Mouse (Mus musculus): ENCODE results near the gene Il16. TPM values are rescaled to one million over a fixed set of nuclear protein-coding genes. Genes with fewer than 3 reads are reported as not detected.

Gene Il16
- polyA plus RNA-seq, 1 experiment from 2014 or later, result 0.55 TPM

DNA sequence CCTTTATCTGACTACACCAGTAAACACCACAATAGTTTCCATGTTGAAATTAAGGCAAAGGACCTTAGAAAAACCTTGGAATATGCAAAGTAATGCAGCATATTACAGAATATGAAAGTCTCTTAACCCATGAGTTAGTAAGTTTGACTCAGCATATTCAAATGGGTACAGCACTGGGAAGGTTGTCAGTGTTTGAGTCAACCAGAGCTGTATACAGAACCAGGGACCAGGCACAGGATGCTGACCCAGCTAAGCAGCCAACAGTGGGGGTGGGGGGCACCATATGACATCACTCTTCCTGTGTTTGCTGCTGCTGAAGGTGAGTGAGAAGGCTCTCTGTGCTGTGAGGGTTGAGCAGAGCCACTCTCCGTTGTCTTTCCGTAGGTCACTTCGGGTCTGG is 148.5 kb downstream of the Il16 start:
- no peak overlapping the region for H3K27ac ChIP-seq (ENCODE audit: low read depth, low read length)
- no peaks in the 10 kb centered on the region for H3K9me3 ChIP-seq (ENCODE audit: control insufficient read depth, low read length)
- 96% methylated on average over 3 of the region's 3 CpGs for WGBS
- H3K4me2 ChIP-seq (ENCODE audit: low read depth, low read length), result no peak overlapping the region
- H3K4me1 ChIP-seq (ENCODE audit: control insufficient read depth, insufficient read depth, low read length), result no peaks in the 10 kb centered on the region
- H3K27me3 ChIP-seq (ENCODE audit: control insufficient read depth, insufficient read depth, low read length), result no peaks in the 10 kb centered on the region
- ATAC-seq (ENCODE audit: low read depth), result no peak
- H3K9ac ChIP-seq (replicated peaks; ENCODE audit: low read depth, low read length), result no peak overlapping the region
- no peak overlapping the region for H3K4me3 ChIP-seq (ENCODE audit: low read depth, low read length)
- no peaks in the 10 kb centered on the region for H3K36me3 ChIP-seq (ENCODE audit: control insufficient read depth, insufficient read depth, low read length)

GRCm38 (mm10) chr7:83594056-83594455 is 151.5 kb downstream of the Il16 start:
- Histone ChIP-seq H3K27ac (ENCODE audit: low read depth, low read length) (no peak overlapping the region), H3K4me2 (ENCODE audit: low read depth, low read length) (no peak overlapping the region), H3K9ac (replicated peaks; ENCODE audit: low read depth, low read length) (no peak overlapping the region), H3K4me1 (ENCODE audit: control insufficient read depth, insufficient read depth, low read length) (no peaks in the 10 kb centered on the region), H3K4me3 (ENCODE audit: low read depth, low read length) (no peak overlapping the region), H3K36me3 (ENCODE audit: control insufficient read depth, insufficient read depth, low read length) (no peaks in the 10 kb centered on the region), H3K27me3 (ENCODE audit: control insufficient read depth, insufficient read depth, low read length) (no peaks in the 10 kb centered on the region), H3K9me3 (ENCODE audit: control insufficient read depth, low read length) (no peaks in the 10 kb centered on the region)
- ATAC-seq (ENCODE audit: low read depth), result no peak
- WGBS, result 83% methylated on average over 3 of the region's 3 CpGs

Other genes starting within 250 kb of the Il16 start
- 0.17 and 0.46 TPM in 2 replicates for gene Tmc3, start 160.8 kb downstream of the Il16 start, polyA plus RNA-seq (2014; fragmentation: Nextera tagmentation; extraction: Ambion mirVana)
- 3.9 and 5.2 TPM in 2 replicates for gene Stard5, start 113.8 kb downstream of the Il16 start, polyA plus RNA-seq (2014; fragmentation: Nextera tagmentation; extraction: Ambion mirVana)
- gene Cfap161, start 49.2 kb upstream of the Il16 start, polyA plus RNA-seq (2014; fragmentation: Nextera tagmentation; extraction: Ambion mirVana), result 0.19 and 0.80 TPM in 2 replicates
- 9.4 and 12.7 TPM in 2 replicates for gene Tlnrd1, start 138.6 kb upstream of the Il16 start, polyA plus RNA-seq (2014; fragmentation: Nextera tagmentation; extraction: Ambion mirVana)
- 51.4 and 55.6 TPM in 2 replicates for gene Mesd, start 138.7 kb upstream of the Il16 start, polyA plus RNA-seq (2014; fragmentation: Nextera tagmentation; extraction: Ambion mirVana)

All from neural tube, embryonic 14.5 days (tissue).